Mouse (Mus musculus): ENCODE measurements around the gene Adora3. TPM values are rescaled to one million over a fixed set of nuclear protein-coding genes. Genes with fewer than 3 reads are reported as not detected.

Adora3 gene
- under 1 TPM in 1 of 4 experiments, not detected in 3; 0.40 TPM for total RNA-seq (2022)

GRCm38 (mm10) chr3:105870558-105870957 lies at the start of gene Adora3, which contains the start of gene Tmigd3:
TSS of gene Adora3 (plus strand) at chr3:105870858.
TSS of gene Tmigd3 (plus strand) at chr3:105870903.
- no peak for DNase-seq (ENCODE audit: low spot score in 2 of 2)

- DNase-seq (ENCODE audit: low spot score in 2 of 2), result no peak
Measured at GRCm38 (mm10) chr3:105821504-105821903, 49.2 kb upstream of the Adora3 start.

GRCm38 (mm10) chr3:105823609-105824008 lies 47.0 kb upstream of the Adora3 start:
- DNase-seq (ENCODE audit: low spot score in 2 of 2), result no peak

- no peak for DNase-seq (ENCODE audit: low spot score in 2 of 2)
Measured at GRCm38 (mm10) chr3:105824103-105824502, 46.6 kb upstream of the Adora3 start.

GRCm38 (mm10) chr3:105824704-105825103 lies 46.0 kb upstream of the Adora3 start:
- DNase-seq (ENCODE audit: low spot score in 2 of 2), result no peak

- peak; percentile 57 to 61 for DNase-seq (ENCODE audit: low spot score in 2 of 2)
Measured at GRCm38 (mm10) chr3:105825501-105826161, 45.0 kb upstream of the Adora3 start.

GRCm38 (mm10) chr3:105831584-105831983 lies 39.1 kb upstream of the Adora3 start:
- no peak for DNase-seq (ENCODE audit: low spot score in 2 of 2)

- DNase-seq (ENCODE audit: low spot score in 2 of 2), result no peak
Measured at GRCm38 (mm10) chr3:105835875-105836274, 34.8 kb upstream of the Adora3 start.

- DNase-seq (ENCODE audit: low spot score in 2 of 2), result no peak
Measured at GRCm38 (mm10) chr3:105836883-105837282, 33.8 kb upstream of the Adora3 start.

GRCm38 (mm10) chr3:105838655-105839054 lies 32.0 kb upstream of the Adora3 start:
- DNase-seq (ENCODE audit: low spot score in 2 of 2), result no peak

GRCm38 (mm10) chr3:105839836-105840235 lies 30.8 kb upstream of the Adora3 start:
- no peak for DNase-seq (ENCODE audit: low spot score in 2 of 2)

GRCm38 (mm10) chr3:105846294-105847069 lies 24.2 kb upstream of the Adora3 start:
- DNase-seq (ENCODE audit: low spot score in 2 of 2), result no peak

- DNase-seq (ENCODE audit: low spot score in 2 of 2), result peak; percentile 19 to 23
Measured at GRCm38 (mm10) chr3:105853781-105854180, 16.9 kb upstream of the Adora3 start.

- no peak for DNase-seq (ENCODE audit: low spot score in 2 of 2)
Measured at GRCm38 (mm10) chr3:105854786-105855185, 15.9 kb upstream of the Adora3 start.

GRCm38 (mm10) chr3:105857513-105857912 lies 13.1 kb upstream of the Adora3 start:
- DNase-seq (ENCODE audit: low spot score in 2 of 2), result no peak

GRCm38 (mm10) chr3:105861747-105862366 lies 8.8 kb upstream of the Adora3 start:
- DNase-seq (ENCODE audit: low spot score in 2 of 2), result no peak

GRCm38 (mm10) chr3:105864123-105864522 lies 6.5 kb upstream of the Adora3 start:
- no peak for DNase-seq (ENCODE audit: low spot score in 2 of 2)

- no peak for DNase-seq (ENCODE audit: low spot score in 2 of 2)
Measured at GRCm38 (mm10) chr3:105865122-105865521, 5.5 kb upstream of the Adora3 start.

GRCm38 (mm10) chr3:105868135-105868534 lies 2.5 kb upstream of the Adora3 start:
- no peak for DNase-seq (ENCODE audit: low spot score in 2 of 2)

GRCm38 (mm10) chr3:105872034-105872433 lies 1.4 kb downstream of the Adora3 start:
- DNase-seq (ENCODE audit: low spot score in 2 of 2), result no peak

- no peak for DNase-seq (ENCODE audit: low spot score in 2 of 2)
Measured at GRCm38 (mm10) chr3:105872579-105872978, 1.9 kb downstream of the Adora3 start.
